Mouse (Mus musculus): ENCODE data around the gene Polr2a. TPM values are rescaled to one million over a fixed set of nuclear protein-coding genes. Genes with fewer than 3 reads are reported as not detected.

Polr2a gene
- polyA plus RNA-seq, 1 experiment from 2014 or later = 23.2 TPM

GRCm38 (mm10) chr11:69800138-69800391, 41.6 kb upstream of the Polr2a start:
- WGBS = 2% methylated on average over 11 of the region's 11 CpGs
- Histone ChIP-seq H3K9ac (peak overlapping the region; percentile 76), H3K36me3 (ENCODE audit: poor library complexity, severe bottlenecking) (no peaks in the 10 kb centered on the region), H3K9me3 (replicated peaks) (no peaks in the 10 kb centered on the region), H3K27me3 (peaks cover 46% of the 10 kb centered on the region), H3K4me2 (peak overlapping the region; percentile 97), H3K27ac (peak overlapping the region; percentile 91), H3K4me1 (peaks cover 72% of the 10 kb centered on the region), H3K4me3 (peak overlapping the region; percentile 54)
- ATAC-seq = peak; percentile 44

- Histone ChIP-seq H3K4me3 (peak overlapping the region; percentile 54), H3K9me3 (replicated peaks) (no peaks in the 10 kb centered on the region), H3K4me2 (peak overlapping the region; percentile 97), H3K4me1 (peaks cover 69% of the 10 kb centered on the region), H3K9ac (peak overlapping the region; percentile 76), H3K36me3 (ENCODE audit: poor library complexity, severe bottlenecking) (no peaks in the 10 kb centered on the region), H3K27me3 (peaks cover 41% of the 10 kb centered on the region), H3K27ac (peak overlapping the region; percentile 91)
- WGBS = 18% methylated on average over 12 of the region's 12 CpGs
- ATAC-seq = no peak
Observed at GRCm38 (mm10) chr11:69799394-69800137, 41.1 kb upstream of the Polr2a start.

- Histone ChIP-seq H3K9me3 (replicated peaks) (no peaks in the 10 kb centered on the region), H3K9ac (no peak overlapping the region), H3K4me1 (peaks cover 52% of the 10 kb centered on the region), H3K27ac (no peak overlapping the region), H3K36me3 (ENCODE audit: poor library complexity, severe bottlenecking) (no peaks in the 10 kb centered on the region), H3K4me3 (no peak overlapping the region), H3K27me3 (peaks cover 43% of the 10 kb centered on the region), H3K4me2 (peak overlapping the region; percentile 1; the same call in 1 of the 2 replicates)
- ATAC-seq = no peak
- WGBS = 83% methylated on average over 7 of the region's 7 CpGs
Observed at GRCm38 (mm10) chr11:69797924-69798323, 39.5 kb upstream of the Polr2a start.

GRCm38 (mm10) chr11:69795983-69796435, 37.6 kb upstream of the Polr2a start:
- no peak for ATAC-seq
- Histone ChIP-seq H3K4me2 (peak overlapping the region; percentile 73), H3K27ac (no peak overlapping the region), H3K36me3 (ENCODE audit: poor library complexity, severe bottlenecking) (no peaks in the 10 kb centered on the region), H3K4me1 (peaks cover 34% of the 10 kb centered on the region), H3K27me3 (peaks cover 35% of the 10 kb centered on the region), H3K4me3 (peak overlapping the region; percentile 42), H3K9ac (peak overlapping the region; percentile 53; the same call in 1 of the 2 replicates), H3K9me3 (replicated peaks) (no peaks in the 10 kb centered on the region)
- WGBS = 4% methylated on average over 13 of the region's 13 CpGs

- Histone ChIP-seq H3K9ac (peak within 1 kb of the TSS; percentile 53), H3K27ac (no peak within 1 kb of the TSS), H3K4me3 (peak within 1 kb of the TSS; percentile 42), H3K9me3 (replicated peaks) (no peaks in the 10 kb centered on the region), H3K4me1 (peaks cover 31% of the 10 kb centered on the region), H3K27me3 (peaks cover 35% of the 10 kb centered on the region), H3K4me2 (peak within 1 kb of the TSS; percentile 73), H3K36me3 (ENCODE audit: poor library complexity, severe bottlenecking) (no peaks in the 10 kb centered on the region)
- 2% methylated on average over 52 of the region's 52 CpGs for WGBS
- peak; percentile 96 for ATAC-seq
Observed at GRCm38 (mm10) chr11:69795168-69795982, 36.9 kb upstream of the Polr2a start, which contains the start of gene Chrnb1. Gene Chrnb1 (minus strand): TSS chr11:69795943.

- Histone ChIP-seq H3K36me3 (ENCODE audit: poor library complexity, severe bottlenecking) (no peaks in the 10 kb centered on the region), H3K4me3 (no peak overlapping the region), H3K4me2 (no peak overlapping the region), H3K9ac (no peak overlapping the region), H3K27me3 (peaks cover 35% of the 10 kb centered on the region), H3K9me3 (replicated peaks) (no peaks in the 10 kb centered on the region), H3K27ac (no peak overlapping the region), H3K4me1 (peaks cover 12% of the 10 kb centered on the region)
- no peak for ATAC-seq
- 61% methylated on average over 5 of the region's 5 CpGs for WGBS
Observed at GRCm38 (mm10) chr11:69793429-69793828, 35.0 kb upstream of the Polr2a start.

- Histone ChIP-seq H3K4me3 (no peak overlapping the region), H3K9ac (no peak overlapping the region), H3K9me3 (replicated peaks) (no peaks in the 10 kb centered on the region), H3K4me1 (peaks cover 11% of the 10 kb centered on the region), H3K27me3 (peaks cover 22% of the 10 kb centered on the region), H3K4me2 (no peak overlapping the region), H3K27ac (no peak overlapping the region), H3K36me3 (ENCODE audit: poor library complexity, severe bottlenecking) (no peaks in the 10 kb centered on the region)
- WGBS = 77% methylated on average over 5 of the region's 5 CpGs
- ATAC-seq = no peak
Observed at GRCm38 (mm10) chr11:69791420-69791819, 33.0 kb upstream of the Polr2a start.

GRCm38 (mm10) chr11:69789431-69789830, 31.0 kb upstream of the Polr2a start:
- Histone ChIP-seq H3K4me1 (no peaks in the 10 kb centered on the region), H3K36me3 (ENCODE audit: poor library complexity, severe bottlenecking) (no peaks in the 10 kb centered on the region), H3K9ac (no peak overlapping the region), H3K4me3 (no peak overlapping the region), H3K27ac (no peak overlapping the region), H3K27me3 (peaks cover 18% of the 10 kb centered on the region), H3K9me3 (replicated peaks) (no peaks in the 10 kb centered on the region), H3K4me2 (no peak overlapping the region)
- 79% methylated on average over 5 of the region's 5 CpGs for WGBS
- no peak for ATAC-seq

GRCm38 (mm10) chr11:69787306-69787705, 28.9 kb upstream of the Polr2a start:
- Histone ChIP-seq H3K9ac (no peak overlapping the region), H3K4me3 (no peak overlapping the region), H3K27me3 (peaks cover 3% of the 10 kb centered on the region; the same call in 1 of the 2 replicates), H3K9me3 (replicated peaks) (no peaks in the 10 kb centered on the region), H3K36me3 (ENCODE audit: poor library complexity, severe bottlenecking) (no peaks in the 10 kb centered on the region), H3K4me2 (no peak overlapping the region), H3K27ac (no peak overlapping the region), H3K4me1 (no peaks in the 10 kb centered on the region)
- WGBS = 87% methylated on average over 5 of the region's 5 CpGs
- no peak for ATAC-seq

- H3K9ac ChIP-seq = no peak overlapping the region
- no peaks in the 10 kb centered on the region for H3K9me3 ChIP-seq (replicated peaks)
- H3K4me1 ChIP-seq = no peaks in the 10 kb centered on the region
- H3K36me3 ChIP-seq (ENCODE audit: poor library complexity, severe bottlenecking) = no peaks in the 10 kb centered on the region
- WGBS = 57% methylated on average over 15 of the region's 15 CpGs
- no peak overlapping the region for H3K27ac ChIP-seq
- H3K27me3 ChIP-seq = 0 out of 2 replicates have a peak, but pooled peaks cover 7% of the 10 kb centered on the region
- H3K4me2 ChIP-seq = no peak overlapping the region
- no peak overlapping the region for H3K4me3 ChIP-seq
- ATAC-seq = no peak
Observed at GRCm38 (mm10) chr11:69784793-69785272, 26.4 kb upstream of the Polr2a start.

GRCm38 (mm10) chr11:69781828-69782227, 23.4 kb upstream of the Polr2a start:
- no peak for ATAC-seq
- 0 out of 2 replicates have a peak, but pooled peaks cover 4% of the 10 kb centered on the region for H3K36me3 ChIP-seq (ENCODE audit: poor library complexity, severe bottlenecking)
- WGBS = 47% methylated on average over 4 of the region's 4 CpGs
- peaks cover 6% of the 10 kb centered on the region for H3K4me1 ChIP-seq
- H3K4me2 ChIP-seq = no peak overlapping the region
- H3K9me3 ChIP-seq (replicated peaks) = no peaks in the 10 kb centered on the region
- H3K27me3 ChIP-seq = 0 out of 2 replicates have a peak, but pooled peaks cover 9% of the 10 kb centered on the region
- no peak overlapping the region for H3K27ac ChIP-seq
- no peak overlapping the region for H3K4me3 ChIP-seq
- H3K9ac ChIP-seq = no peak overlapping the region

GRCm38 (mm10) chr11:69778985-69779384, 20.5 kb upstream of the Polr2a start:
- Histone ChIP-seq H3K27me3 (0 out of 2 replicates have a peak, but pooled peaks cover 9% of the 10 kb centered on the region), H3K27ac (no peak overlapping the region), H3K9ac (no peak overlapping the region), H3K4me3 (no peak overlapping the region), H3K4me2 (no peak overlapping the region), H3K9me3 (replicated peaks) (no peaks in the 10 kb centered on the region), H3K4me1 (peaks cover 6% of the 10 kb centered on the region), H3K36me3 (ENCODE audit: poor library complexity, severe bottlenecking) (peaks cover 15% of the 10 kb centered on the region; the same call in 1 of the 2 replicates)
- 50% methylated on average over 7 of the region's 7 CpGs for WGBS
- no peak for ATAC-seq

Data from forebrain, embryonic 13.5 days (tissue).